Mouse (Mus musculus) embryonic fibroblast, embryonic 13.5 days (primary cell): Measurements from ENCODE around the gene Clasrp.
A peak's percentile ranks its signal among the peaks of the same experiment; 100 is the strongest.

ENCODE experiments used
- CTCF ChIP-seq: IDR thresholded peaks from 2 replicates; pipeline ENCODE4 v1.5.1; 2011; ENCODE audit warnings: mild to moderate bottlenecking, control low read depth, low read length, moderate library complexity, borderline replicate concordance; ENCODE audit not compliant: insufficient read depth
- POLR2A ChIP-seq: IDR thresholded peaks from 2 replicates; pipeline ENCODE4 v1.6.1; 2011; ENCODE audit warnings: low read depth, mild to moderate bottlenecking, control low read depth, low read length, moderate library complexity

DNA sequence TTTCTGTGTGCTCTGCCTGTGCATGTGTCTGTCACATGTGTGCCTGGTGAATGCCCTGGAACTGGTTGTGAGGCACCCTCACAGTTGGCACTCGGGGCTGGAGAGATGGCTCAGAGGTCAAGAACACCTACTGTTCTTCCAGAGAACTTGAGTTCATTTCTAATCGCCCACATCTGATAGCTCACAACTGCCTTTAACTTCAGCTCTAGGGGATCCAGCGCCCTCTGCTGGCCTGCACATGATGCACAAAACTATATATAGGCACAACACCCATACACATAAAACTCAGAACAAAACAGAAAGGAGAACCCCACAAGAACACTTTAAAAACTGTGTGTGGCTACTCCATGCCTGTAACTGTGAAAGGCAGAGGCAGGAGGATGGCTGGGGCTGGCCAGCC, 15.1 kb downstream of the Clasrp start:
- peak; percentile 59; the same call in 1 of the 2 replicates for TF ChIP-seq CTCF
- no peak for TF ChIP-seq POLR2A
